Mouse (Mus musculus): ENCODE measurements around the gene Elf4.

GRCm38 (mm10) chrX:48399994-48400393 lies 62.9 kb downstream of the Elf4 start:
- TF ChIP-seq POLR2A (IDR thresholded peaks at IDR 0.05; ENCODE audit: control insufficient read depth, low read depth, low read length) (no peak), CTCF (IDR thresholded peaks at IDR 0.05; ENCODE audit: control insufficient read depth, insufficient read depth, insufficient replicate concordance, low read depth, low read length) (no peak)

All from testis, adult 2 months (tissue).